Mouse (Mus musculus) brown adipose tissue, adult 24 weeks (tissue): ENCODE results near the gene Fcgr3. TPM values are rescaled to one million over a fixed set of nuclear protein-coding genes. Genes with fewer than 3 reads are reported as not detected.

Experiments used
- H3K27ac ChIP-seq: fragments of 200-500 bp; replicated peaks from 2 replicates; pipeline ENCODE4 v1.5.1; 2012; ENCODE audit warnings: low read depth, mild to moderate bottlenecking, low read length
- H3K4me1 ChIP-seq: fragments of 200-500 bp; 2 replicates; pipeline ENCODE4 v1.6.1; 2012; ENCODE audit warnings: low read length, mixed read lengths; ENCODE audit not compliant: control insufficient read depth, insufficient read depth, insufficient read length
- H3K4me3 ChIP-seq: fragments of 200-500 bp; 2 replicates; pipeline ENCODE4 v1.5.1; 2012; ENCODE audit warnings: low read depth, mild to moderate bottlenecking, low read length, moderate library complexity; ENCODE audit not compliant: insufficient read depth
- polyA plus RNA-seq: library from polyadenylated mRNA; stranded (reverse); fragments of >200 nt; gene quantifications from 2 replicates; pipeline ENCODE4 v1.2.4, GENCODE M21; 2012; ENCODE audit not compliant: missing spikeins, insufficient read depth, insufficient read length

Fcgr3 gene
- polyA plus RNA-seq, 1 experiment, result 17.1 TPM

- H3K4me3 ChIP-seq, result no peak overlapping the region
- H3K27ac ChIP-seq, result no peak overlapping the region
- H3K4me1 ChIP-seq, result no peaks in the 10 kb centered on the region
These were observed 18.2 kb downstream of the Fcgr3 start for GRCm38 (mm10) chr1:171046501-171046900.

GRCm38 (mm10) chr1:171045079-171045465 is 19.7 kb downstream of the Fcgr3 start:
- Histone ChIP-seq H3K4me3 (peak overlapping the region; percentile 29), H3K27ac (no peak overlapping the region), H3K4me1 (no peaks in the 10 kb centered on the region)

GRCm38 (mm10) chr1:171044365-171045078 is 20.2 kb downstream of the Fcgr3 start:
- peak overlapping the region; percentile 73; the same call in 1 of the 2 replicates for H3K27ac ChIP-seq
- no peaks in the 10 kb centered on the region for H3K4me1 ChIP-seq
- peak overlapping the region; percentile 96 for H3K4me3 ChIP-seq

GRCm38 (mm10) chr1:171043594-171044153 is 21.1 kb downstream of the Fcgr3 start:
- no peaks in the 10 kb centered on the region for H3K4me1 ChIP-seq
- no peak overlapping the region for H3K27ac ChIP-seq
- H3K4me3 ChIP-seq, result 0 out of 2 replicates have a peak overlapping the region, but pooled peaks have one; percentile 96

- no peak overlapping the region for H3K4me3 ChIP-seq
- H3K4me1 ChIP-seq, result peaks cover 1% of the 10 kb centered on the region; the same call in 1 of the 2 replicates
- no peak overlapping the region for H3K27ac ChIP-seq
These were observed 24.9 kb downstream of the Fcgr3 start for GRCm38 (mm10) chr1:171039880-171040279.

GRCm38 (mm10) chr1:171039135-171039534 is 25.6 kb downstream of the Fcgr3 start:
- Histone ChIP-seq H3K27ac (no peak overlapping the region), H3K4me1 (peaks cover 5% of the 10 kb centered on the region; the same call in 1 of the 2 replicates), H3K4me3 (no peak overlapping the region)

- Histone ChIP-seq H3K4me3 (peak overlapping the region; percentile 97), H3K4me1 (peaks cover 5% of the 10 kb centered on the region), H3K27ac (peak overlapping the region; percentile 88)
These were observed 26.6 kb downstream of the Fcgr3 start for GRCm38 (mm10) chr1:171037861-171038721.

- H3K4me3 ChIP-seq, result peak overlapping the region; percentile 59
- H3K27ac ChIP-seq, result no peak overlapping the region
- H3K4me1 ChIP-seq, result peaks cover 7% of the 10 kb centered on the region
These were observed 28.0 kb downstream of the Fcgr3 start for GRCm38 (mm10) chr1:171036550-171037324.

GRCm38 (mm10) chr1:171035611-171036010 is 29.1 kb downstream of the Fcgr3 start:
- H3K27ac ChIP-seq, result no peak overlapping the region
- peaks cover 7% of the 10 kb centered on the region for H3K4me1 ChIP-seq
- no peak overlapping the region for H3K4me3 ChIP-seq

GRCm38 (mm10) chr1:171034201-171034600 is 30.5 kb downstream of the Fcgr3 start:
- peak overlapping the region; percentile 32 for H3K4me3 ChIP-seq
- H3K4me1 ChIP-seq, result peaks cover 7% of the 10 kb centered on the region
- no peak overlapping the region for H3K27ac ChIP-seq

- Histone ChIP-seq H3K4me1 (peaks cover 7% of the 10 kb centered on the region), H3K27ac (no peak overlapping the region), H3K4me3 (peak overlapping the region; percentile 62)
These were observed 31.0 kb downstream of the Fcgr3 start for GRCm38 (mm10) chr1:171033756-171034155.

- Histone ChIP-seq H3K4me3 (peak overlapping the region; percentile 62), H3K27ac (no peak overlapping the region), H3K4me1 (peaks cover 7% of the 10 kb centered on the region)
These were observed 31.5 kb downstream of the Fcgr3 start for GRCm38 (mm10) chr1:171033196-171033595.

- H3K27ac ChIP-seq, result no peak overlapping the region
- H3K4me1 ChIP-seq, result peaks cover 7% of the 10 kb centered on the region
- H3K4me3 ChIP-seq, result peak overlapping the region; percentile 62
These were observed 32.0 kb downstream of the Fcgr3 start for GRCm38 (mm10) chr1:171032691-171033090.

GRCm38 (mm10) chr1:171031752-171032151 is 33.0 kb downstream of the Fcgr3 start:
- no peak overlapping the region for H3K27ac ChIP-seq
- peaks cover 7% of the 10 kb centered on the region for H3K4me1 ChIP-seq
- no peak overlapping the region for H3K4me3 ChIP-seq
